Mouse (Mus musculus) inflammation-experienced regulatory T-cells, adult 6 months (primary cell): Measurements from ENCODE around the gene Ntn5. TPM values are rescaled to one million over a fixed set of nuclear protein-coding genes. Genes with fewer than 3 reads are reported as not detected.
A peak's percentile ranks its signal among the peaks of the same experiment; 100 is the strongest.

Source experiments
- ATAC-seq: one replicate; pipeline ENCODE4 v1.8.0; 2017
- polyA plus RNA-seq, 3 experiments: library from polyadenylated mRNA; unstranded; fragments of 100-300 nt; shearing (Covaris generic); gene quantifications; one replicate each; pipeline ENCODE4 v1.2.1; 2017

The Ntn5 gene
- polyA plus RNA-seq, 3 experiments from 2014 or later = not detected

DNA sequence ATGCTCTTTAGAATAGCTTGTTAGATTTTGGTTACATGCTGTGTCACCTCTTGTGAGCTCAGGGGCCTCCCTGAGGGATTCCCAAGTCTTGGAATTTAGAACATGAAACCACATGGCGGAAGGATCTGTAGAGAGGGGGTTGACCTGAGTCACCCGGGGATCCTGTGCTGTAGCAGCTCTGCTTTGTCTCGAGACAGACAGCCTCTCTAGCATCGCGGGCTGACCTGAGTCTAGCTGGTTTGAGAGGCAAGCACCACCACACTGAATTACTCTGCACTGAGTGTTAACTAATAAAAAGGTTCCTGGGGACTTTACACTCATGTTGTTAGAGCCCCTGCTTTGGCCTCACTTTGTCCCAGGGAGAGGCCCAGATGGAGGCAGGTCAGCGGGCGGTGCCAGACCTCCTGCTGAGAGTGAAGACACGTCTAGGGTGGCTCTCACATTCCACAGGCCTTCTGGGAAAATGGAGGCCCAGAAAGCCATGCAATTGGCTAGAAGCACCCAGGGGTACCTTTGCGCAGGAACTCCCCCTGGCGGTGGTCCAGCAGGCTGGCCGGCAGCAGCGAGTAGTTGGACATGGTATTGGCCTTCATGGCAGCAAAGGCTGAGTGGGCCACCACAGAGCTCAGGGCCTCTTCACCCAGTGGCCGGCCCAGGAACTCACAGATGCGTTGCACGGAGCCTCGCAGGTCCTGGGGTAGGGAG, 47.1 kb downstream of the Ntn5 start:
- no peak for ATAC-seq

- peak; percentile 99 for ATAC-seq
Measured at GRCm38 (mm10) chr7:45733477-45733876, 49.7 kb downstream of the Ntn5 start.

- peak; percentile 62 for ATAC-seq
Measured at GRCm38 (mm10) chr7:45739162-45739763, 55.4 kb downstream of the Ntn5 start.

- no peak for ATAC-seq
Measured at GRCm38 (mm10) chr7:45739820-45740219, 56.0 kb downstream of the Ntn5 start.

DNA sequence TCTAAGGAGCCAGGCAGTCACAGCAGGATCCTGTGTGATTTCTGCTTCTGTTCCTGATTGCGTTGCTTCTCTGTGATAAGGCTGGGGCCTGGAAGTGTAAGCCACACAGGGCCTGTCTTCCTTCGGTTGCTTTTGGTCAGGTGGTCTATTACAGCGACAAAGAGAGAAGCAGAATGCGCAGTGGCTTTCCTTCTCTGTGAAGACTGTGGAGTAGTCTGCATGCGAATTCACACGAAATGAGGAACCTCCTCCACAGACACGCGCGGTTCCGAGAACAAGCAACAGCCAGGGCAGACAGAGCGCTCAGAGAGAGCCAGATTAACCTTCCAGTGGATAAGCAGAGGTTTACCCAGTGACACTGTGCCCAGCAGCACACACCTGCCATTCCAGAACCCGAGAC, 57.5 kb downstream of the Ntn5 start:
- ATAC-seq = no peak

DNA sequence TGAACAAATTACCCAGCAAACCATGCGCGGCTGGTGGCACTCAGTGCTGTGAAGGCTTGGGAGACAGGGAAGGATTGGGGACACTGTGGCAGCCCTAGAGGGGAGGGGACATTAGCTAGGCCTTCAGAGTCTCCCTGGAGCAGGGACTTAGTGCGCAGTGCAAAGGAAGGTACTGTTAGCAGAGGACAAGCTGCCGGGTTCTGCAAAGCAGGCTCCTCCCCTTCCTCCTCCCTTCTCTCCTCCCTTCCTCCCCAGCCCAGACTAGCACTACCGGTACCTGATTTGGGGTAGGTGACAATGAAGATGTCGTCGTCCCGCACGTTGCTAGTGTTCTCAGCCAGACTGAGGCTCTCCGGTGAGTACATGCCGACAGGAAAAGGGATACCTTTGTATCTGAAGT, 58.0 kb downstream of the Ntn5 start:
- peak; percentile 84 for ATAC-seq

GRCm38 (mm10) chr7:45742338-45742737, 58.5 kb downstream of the Ntn5 start:
- ATAC-seq = peak; percentile 57

Other genes starting within 250 kb of the Ntn5 start
- gene Gys1, start 249.2 kb upstream of the Ntn5 start, polyA plus RNA-seq = 1 to 10 TPM; 6.7 to 10.0 (median 9.7) TPM
- 10 to 100 TPM; 36.7 to 48.4 (median 43.8) TPM for gene Ruvbl2, start 245.9 kb upstream of the Ntn5 start, polyA plus RNA-seq
- 1,000 to 10,000 TPM; 1,271 to 2,003 (median 1,772) TPM for gene Ftl1, start 224.1 kb upstream of the Ntn5 start, polyA plus RNA-seq
- gene Bax, start 217.1 kb upstream of the Ntn5 start, polyA plus RNA-seq = 100 to 1,000 TPM; 138 to 175 (median 143) TPM
- gene Tulp2, start 202.1 kb upstream of the Ntn5 start, polyA plus RNA-seq = 1 to 10 TPM in 1 of 3 experiments, under 1 TPM in 2; 0.23 to 1.8 (median 0.29) TPM
- gene Gm45808, start 197.2 kb upstream of the Ntn5 start, polyA plus RNA-seq = not detected
- gene Dhdh, start 195.2 kb upstream of the Ntn5 start, polyA plus RNA-seq = 1 to 10 TPM; 1.0 to 1.1 (median 1.1) TPM
- 100 to 1,000 TPM; 119 to 153 (median 121) TPM for gene Nucb1, start 173.6 kb upstream of the Ntn5 start, polyA plus RNA-seq
- gene Ppp1r15a, start 157.8 kb upstream of the Ntn5 start, polyA plus RNA-seq = 10 to 100 TPM; 30.4 to 76.6 (median 56.4) TPM
- under 1 TPM; 0.36 to 0.78 (median 0.53) TPM for gene Plekha4, start 157.7 kb upstream of the Ntn5 start, polyA plus RNA-seq
- under 1 TPM; 0.82 to 0.95 (median 0.91) TPM for gene Hsd17b14, start 129.1 kb upstream of the Ntn5 start, polyA plus RNA-seq
- gene Bcat2, start 113.9 kb upstream of the Ntn5 start, polyA plus RNA-seq = 10 to 100 TPM; 33.2 to 54.7 (median 51.4) TPM
- gene Fgf21, start 68.5 kb upstream of the Ntn5 start, polyA plus RNA-seq = not detected
- gene Fut1, start 66.7 kb upstream of the Ntn5 start, polyA plus RNA-seq = not detected
- gene Izumo1, start 62.2 kb upstream of the Ntn5 start, polyA plus RNA-seq = not detected
- under 1 TPM in 1 of 3 experiments, not detected in 2; 0.17 TPM for gene Rasip1, start 56.5 kb upstream of the Ntn5 start, polyA plus RNA-seq
- not detected for gene Mamstr, start 44.0 kb upstream of the Ntn5 start, polyA plus RNA-seq
- not detected for gene Fut2, start 17.6 kb upstream of the Ntn5 start, polyA plus RNA-seq
- under 1 TPM in 1 of 3 experiments, not detected in 2; 0.22 TPM for gene Sec1, start 10.4 kb downstream of the Ntn5 start, polyA plus RNA-seq
- 1 to 10 TPM in 2 of 3 experiments, not detected in 1; 1.5 TPM for gene Car11, start 15.8 kb downstream of the Ntn5 start, polyA plus RNA-seq
- 1 to 10 TPM; 3.1 to 8.6 (median 6.5) TPM for gene Dbp, start 21.1 kb downstream of the Ntn5 start, polyA plus RNA-seq
- gene Rpl18, start 31.4 kb downstream of the Ntn5 start, polyA plus RNA-seq = 1,000 to 10,000 TPM; 1,609 to 2,946 (median 2,383) TPM
- 10 to 100 TPM; 12.1 to 17.3 (median 15.5) TPM for gene Sphk2, start 34.0 kb downstream of the Ntn5 start, polyA plus RNA-seq
- gene Fam83e, start 37.2 kb downstream of the Ntn5 start, polyA plus RNA-seq = under 1 TPM in 2 of 3 experiments, not detected in 1; 0.63 to 0.80 TPM
- gene Spaca4, start 41.8 kb downstream of the Ntn5 start, polyA plus RNA-seq = not detected
- gene Lmtk3, start 99.7 kb downstream of the Ntn5 start, polyA plus RNA-seq = under 1 TPM in 1 of 3 experiments, not detected in 2; 0.58 TPM
- gene Sult2b1, start 100.6 kb downstream of the Ntn5 start, polyA plus RNA-seq = 1 to 10 TPM; 3.4 to 6.4 (median 3.8) TPM
- gene Cyth2, start 130.6 kb downstream of the Ntn5 start, polyA plus RNA-seq = 10 to 100 TPM; 11.9 to 19.8 (median 16.7) TPM
- not detected for gene Kcnj14, start 140.8 kb downstream of the Ntn5 start, polyA plus RNA-seq
- gene Grwd1, start 146.9 kb downstream of the Ntn5 start, polyA plus RNA-seq = 10 to 100 TPM; 16.5 to 29.3 (median 27.2) TPM
- 10 to 100 TPM; 18.9 to 39.3 (median 36.9) TPM for gene Kdelr1, start 188.8 kb downstream of the Ntn5 start, polyA plus RNA-seq
- gene Grin2d, start 194.4 kb downstream of the Ntn5 start, polyA plus RNA-seq = not detected
- gene Syngr4, start 212.7 kb downstream of the Ntn5 start, polyA plus RNA-seq = under 1 TPM in 1 of 3 experiments, not detected in 2; 0.52 TPM
- gene Tmem143, start 212.9 kb downstream of the Ntn5 start, polyA plus RNA-seq = 1 to 10 TPM; 3.7 to 7.0 (median 5.0) TPM
- 100 to 1,000 TPM; 512 to 771 (median 583) TPM for gene Emp3, start 237.4 kb downstream of the Ntn5 start, polyA plus RNA-seq
- gene Ccdc114, start 240.1 kb downstream of the Ntn5 start, polyA plus RNA-seq = 1 to 10 TPM; 1.4 to 1.8 (median 1.4) TPM